Comparison of ENCODE assay signal across 8 mouse cellular contexts in genomic region chr2:167004099-167004854, GRCm38 (mm10). TPM values are rescaled to one million over a fixed set of nuclear protein-coding genes. Genes with fewer than 3 reads are reported as not detected.
A peak's percentile ranks its signal among the peaks of the same experiment; 100 is the strongest.
DNase-seq lines count a peak whose midpoint lies in the region; ATAC-seq and TF ChIP-seq lines count a peak whose summit lies in the region.

No protein-coding gene starts in this region.

- H3K79me2 ChIP-seq in C2C12 (ENCODE audit: control insufficient read depth, insufficient read depth) = no peaks in the 10 kb centered on the region

- no peaks in the 10 kb centered on the region for H3K36me3 ChIP-seq in forebrain, embryonic 10.5 days (replicated peaks)
- H3K36me3 ChIP-seq in forebrain, embryonic 16.5 days (ENCODE audit: control insufficient read depth, insufficient read depth) = no peaks in the 10 kb centered on the region
- H3K36me3 ChIP-seq in C2C12 (ENCODE audit: control insufficient read depth, insufficient read depth) = no peaks in the 10 kb centered on the region
- no peaks in the 10 kb centered on the region for H3K36me3 ChIP-seq in embryonic facial prominence, embryonic 11.5 days (replicated peaks; ENCODE audit: control insufficient read depth, insufficient read depth, low read depth, low read length)
- H3K36me3 ChIP-seq in intestine, embryonic 15.5 days = no peaks in the 10 kb centered on the region
- H3K36me3 ChIP-seq in limb, embryonic 10.5 days = no peaks in the 10 kb centered on the region

- no peaks in the 10 kb centered on the region for H3K27me3 ChIP-seq in forebrain, embryonic 10.5 days (ENCODE audit: poor library complexity, severe bottlenecking)
- H3K27me3 ChIP-seq in forebrain, embryonic 16.5 days (replicated peaks; ENCODE audit: control insufficient read depth, insufficient read depth, low read length) = no peaks in the 10 kb centered on the region; the same call in 1 of the 2 replicates
- H3K27me3 ChIP-seq in C2C12 (ENCODE audit: control insufficient read depth, insufficient read depth, insufficient read length) = peaks cover 23% of the 10 kb centered on the region
- no peaks in the 10 kb centered on the region for H3K27me3 ChIP-seq in embryonic facial prominence, embryonic 11.5 days (ENCODE audit: control insufficient read depth, insufficient read depth, low read length)
- H3K27me3 ChIP-seq in intestine, embryonic 15.5 days (replicated peaks) = no peaks in the 10 kb centered on the region
- no peaks in the 10 kb centered on the region for H3K27me3 ChIP-seq in limb, embryonic 10.5 days (ENCODE audit: low read depth, poor library complexity, severe bottlenecking)

- no peak overlapping the region for H3K27ac ChIP-seq in forebrain, embryonic 10.5 days
- no peak overlapping the region for H3K27ac ChIP-seq in forebrain, embryonic 16.5 days (ENCODE audit: low read length)
- H3K27ac ChIP-seq in embryonic facial prominence, embryonic 11.5 days (replicated peaks; ENCODE audit: low read depth, low read length) = no peak overlapping the region
- no peak overlapping the region for H3K27ac ChIP-seq in intestine, embryonic 15.5 days
- no peak overlapping the region for H3K27ac ChIP-seq in limb, embryonic 10.5 days

- no peak for ATAC-seq in forebrain, embryonic 16.5 days
- no peak for ATAC-seq in embryonic facial prominence, embryonic 11.5 days (replicated peaks; ENCODE audit: insufficient number of reproducible peaks, low FRiP score, low TSS enrichment, low read depth)
- ATAC-seq in intestine, embryonic 15.5 days = 0 out of 2 replicates have a peak, but pooled peaks have one; percentile 16

- no peak overlapping the region for H3K4me2 ChIP-seq in forebrain, embryonic 16.5 days (ENCODE audit: low read length)
- no peak overlapping the region for H3K4me2 ChIP-seq in embryonic facial prominence, embryonic 11.5 days (ENCODE audit: low read depth, low read length)
- no peak overlapping the region for H3K4me2 ChIP-seq in intestine, embryonic 15.5 days (replicated peaks)

- H3K9ac ChIP-seq in forebrain, embryonic 16.5 days (replicated peaks; ENCODE audit: low read depth, low read length) = no peak overlapping the region
- H3K9ac ChIP-seq in embryonic facial prominence, embryonic 11.5 days (replicated peaks; ENCODE audit: low read length) = no peak overlapping the region
- H3K9ac ChIP-seq in intestine, embryonic 15.5 days = no peak overlapping the region

- H3K79me3 ChIP-seq in C2C12 (ENCODE audit: low read depth) = no peaks in the 10 kb centered on the region

- DNase-seq in forebrain, embryonic 10.5 days (ENCODE audit: extremely low spot score, low spot score) = peak; percentile 34
- peak; percentile 72 to 80 for DNase-seq in adrenal gland, postnatal 36 days
- DNase-seq in embryonic facial prominence, embryonic 11.5 days (ENCODE audit: low spot score) = peak; percentile 76
- peak; percentile 60 for DNase-seq in limb, embryonic 10.5 days (ENCODE audit: low spot score)
- DNase-seq in retina, postnatal 1 day = peak; percentile 83

- no peak overlapping the region for H3K4me3 ChIP-seq in forebrain, embryonic 10.5 days
- H3K4me3 ChIP-seq in forebrain, embryonic 16.5 days (replicated peaks; ENCODE audit: low read length) = no peak overlapping the region
- H3K4me3 ChIP-seq in C2C12 (ENCODE audit: insufficient read depth, poor library complexity, severe bottlenecking) = no peak overlapping the region
- H3K4me3 ChIP-seq in embryonic facial prominence, embryonic 11.5 days (ENCODE audit: low read depth, low read length) = no peak overlapping the region
- no peak overlapping the region for H3K4me3 ChIP-seq in intestine, embryonic 15.5 days (replicated peaks)
- H3K4me3 ChIP-seq in limb, embryonic 10.5 days = no peak overlapping the region

- H3K9me3 ChIP-seq in forebrain, embryonic 10.5 days = no peaks in the 10 kb centered on the region
- no peaks in the 10 kb centered on the region for H3K9me3 ChIP-seq in forebrain, embryonic 16.5 days (ENCODE audit: control insufficient read depth, low read length)
- H3K9me3 ChIP-seq in embryonic facial prominence, embryonic 11.5 days (replicated peaks; ENCODE audit: control insufficient read depth, low read length) = no peaks in the 10 kb centered on the region
- no peaks in the 10 kb centered on the region for H3K9me3 ChIP-seq in intestine, embryonic 15.5 days
- H3K9me3 ChIP-seq in limb, embryonic 10.5 days (replicated peaks) = no peaks in the 10 kb centered on the region

- H3ac ChIP-seq in C2C12 (ENCODE audit: control insufficient read depth, insufficient read length, low read depth) = no peak overlapping the region

- WGBS in forebrain, embryonic 10.5 days = 51% methylated on average over 8 of the region's 8 CpGs
- 41% methylated on average over 8 of the region's 8 CpGs for WGBS in forebrain, embryonic 16.5 days
- WGBS in embryonic facial prominence, embryonic 11.5 days = 46% methylated on average over 8 of the region's 8 CpGs
- WGBS in intestine, embryonic 15.5 days = 42% methylated on average over 8 of the region's 8 CpGs
- WGBS in limb, embryonic 10.5 days = 47% methylated on average over 8 of the region's 8 CpGs

- peak; percentile 17 for TF ChIP-seq CTCF in C2C12 (IDR thresholded peaks at IDR 0.05; ENCODE audit: control insufficient read depth, insufficient read depth, insufficient read length)

- H3K4me1 ChIP-seq in forebrain, embryonic 10.5 days = no peaks in the 10 kb centered on the region
- H3K4me1 ChIP-seq in forebrain, embryonic 16.5 days (replicated peaks; ENCODE audit: control insufficient read depth, insufficient read depth, low read length) = no peaks in the 10 kb centered on the region
- no peaks in the 10 kb centered on the region for H3K4me1 ChIP-seq in embryonic facial prominence, embryonic 11.5 days (ENCODE audit: control insufficient read depth, insufficient read depth, low read length)
- H3K4me1 ChIP-seq in intestine, embryonic 15.5 days (replicated peaks) = 0 out of 2 replicates have a peak, but pooled peaks cover 2% of the 10 kb centered on the region
- H3K4me1 ChIP-seq in limb, embryonic 10.5 days = 0 out of 2 replicates have a peak, but pooled peaks cover 2% of the 10 kb centered on the region

TF ChIP-seq in C2C12, 6 proteins besides CTCF, POLR2A, EP300 and RAD21:
- TF ChIP-seq MAX (IDR thresholded peaks at IDR 0.05) (no peak), USF1 (IDR thresholded peaks at IDR 0.05; ENCODE audit: low read depth) (no peak), MYOD1 (IDR thresholded peaks at IDR 0.05; ENCODE audit: control insufficient read depth, insufficient read length, low read depth) (no peak), MYOG (IDR thresholded peaks at IDR 0.05; ENCODE audit: control insufficient read depth, extremely low read depth, insufficient read length) (no peak), CEBPB (IDR thresholded peaks at IDR 0.05; ENCODE audit: low read depth) (no peak), FOSL1 (IDR thresholded peaks at IDR 0.05; ENCODE audit: insufficient read depth, low read length, poor library complexity, severe bottlenecking) (no peak)

RNA-seq across cellular contexts. Expression of gene Stau1, which starts 8.2 kb away (rescaled TPM):
- polyA plus RNA-seq in forebrain, embryonic 10.5 days (2016; fragmentation: Nextera tagmentation; extraction: Ambion mirVana) = 87.9 and 91.6 TPM in 2 replicates
- 131 and 145 TPM in 2 replicates for polyA plus RNA-seq in forebrain, embryonic 16.5 days (2015; fragmentation: Nextera tagmentation; extraction: Ambion mirVana)
- polyA plus RNA-seq in C2C12 (2012; fragmentation: generic; extraction: Trizol) = 53.4 TPM
- total RNA-seq in adrenal gland, postnatal 36 days (2021) = 10 to 100 TPM; 69.7 to 75.8 TPM
- 91.5 and 96.3 TPM in 2 replicates for polyA plus RNA-seq in embryonic facial prominence, embryonic 11.5 days (2014; fragmentation: Nextera tagmentation; extraction: Ambion mirVana)
- polyA plus RNA-seq in intestine, embryonic 15.5 days (2015; fragmentation: Nextera tagmentation; extraction: Ambion mirVana) = 62.8 and 70.5 TPM in 2 replicates
- 87.9 and 98.3 TPM in 2 replicates for polyA plus RNA-seq in limb, embryonic 10.5 days (2016; fragmentation: Nextera tagmentation; extraction: Ambion mirVana)

RNA-seq across cellular contexts. Expression of gene Ddx27, which starts 10.7 kb away (rescaled TPM):
- 76.1 and 77.8 TPM in 2 replicates for polyA plus RNA-seq in forebrain, embryonic 10.5 days (2016; fragmentation: Nextera tagmentation; extraction: Ambion mirVana)
- polyA plus RNA-seq in forebrain, embryonic 16.5 days (2015; fragmentation: Nextera tagmentation; extraction: Ambion mirVana) = 41.0 and 45.0 TPM in 2 replicates
- 76.4 TPM for polyA plus RNA-seq in C2C12 (2012; fragmentation: generic; extraction: Trizol)
- 10 to 100 TPM; 32.0 to 42.5 TPM for total RNA-seq in adrenal gland, postnatal 36 days (2021)
- polyA plus RNA-seq in embryonic facial prominence, embryonic 11.5 days (2014; fragmentation: Nextera tagmentation; extraction: Ambion mirVana) = 41.4 and 42.6 TPM in 2 replicates
- polyA plus RNA-seq in intestine, embryonic 15.5 days (2015; fragmentation: Nextera tagmentation; extraction: Ambion mirVana) = 45.9 and 47.7 TPM in 2 replicates
- polyA plus RNA-seq in limb, embryonic 10.5 days (2016; fragmentation: Nextera tagmentation; extraction: Ambion mirVana) = 68.6 and 77.0 TPM in 2 replicates

RNA-seq across cellular contexts. Expression of gene Znfx1, which starts 58.5 kb away (rescaled TPM):
- polyA plus RNA-seq in forebrain, embryonic 10.5 days (2016; fragmentation: Nextera tagmentation; extraction: Ambion mirVana) = 5.2 and 5.3 TPM in 2 replicates
- polyA plus RNA-seq in forebrain, embryonic 16.5 days (2015; fragmentation: Nextera tagmentation; extraction: Ambion mirVana) = 8.9 and 9.0 TPM in 2 replicates
- polyA plus RNA-seq in C2C12 (2012; fragmentation: generic; extraction: Trizol) = 15.8 TPM
- total RNA-seq in adrenal gland, postnatal 36 days (2021) = 10 to 100 TPM; 50.0 to 57.8 TPM
- 4.2 and 4.3 TPM in 2 replicates for polyA plus RNA-seq in embryonic facial prominence, embryonic 11.5 days (2014; fragmentation: Nextera tagmentation; extraction: Ambion mirVana)
- 7.7 and 7.8 TPM in 2 replicates for polyA plus RNA-seq in intestine, embryonic 15.5 days (2015; fragmentation: Nextera tagmentation; extraction: Ambion mirVana)
- 5.0 and 5.1 TPM in 2 replicates for polyA plus RNA-seq in limb, embryonic 10.5 days (2016; fragmentation: Nextera tagmentation; extraction: Ambion mirVana)
